Mouse (Mus musculus) right cerebral cortex, postnatal 4 days (tissue): ENCODE measurements at regions not wholly inside any gene's neighbourhood (a gene's known extent, or its start where the extent isn't known, plus 50 kb on each side); places are given as distances from the start of the nearest gene placed in this dataset.

ENCODE experiments used
- DNase-seq: peaks from one replicate; pipeline ENCODE4 v3.0.0-alpha.2; 2022

- DNase-seq = no peak
These were observed 94.8 kb downstream of the Rbm46 start for GRCm38 (mm10) chr3:82781464-82781863.

- DNase-seq = no peak
These were observed 105.6 kb downstream of the Rbm46 start for GRCm38 (mm10) chr3:82770512-82771270.

GRCm38 (mm10) chr3:82767484-82767883 lies 108.8 kb downstream of the Rbm46 start:
- DNase-seq = no peak

GRCm38 (mm10) chr3:82759946-82760345 lies 116.3 kb downstream of the Rbm46 start:
- DNase-seq = no peak

GRCm38 (mm10) chr3:82758967-82759366 lies 117.3 kb downstream of the Rbm46 start:
- DNase-seq = no peak

- DNase-seq = peak; percentile 59
These were observed 150.7 kb downstream of the Rbm46 start for GRCm38 (mm10) chr3:82725546-82725945.

GRCm38 (mm10) chr3:82707628-82708027 lies 159.7 kb upstream of the Npy2r start:
- DNase-seq = no peak

GRCm38 (mm10) chr3:82692131-82692530 lies 144.2 kb upstream of the Npy2r start:
- DNase-seq = no peak

GRCm38 (mm10) chr3:82656159-82656874 lies 108.4 kb upstream of the Npy2r start:
- DNase-seq = no peak

GRCm38 (mm10) chr3:82652346-82652745 lies 104.5 kb upstream of the Npy2r start:
- peak; percentile 4 for DNase-seq

GRCm38 (mm10) chr3:82640052-82640451 lies 92.2 kb upstream of the Npy2r start:
- no peak for DNase-seq

- DNase-seq = no peak
These were observed 88.8 kb upstream of the Npy2r start for GRCm38 (mm10) chr3:82636666-82637065.

- DNase-seq = no peak
These were observed 72.6 kb upstream of the Npy2r start for GRCm38 (mm10) chr3:82620418-82621003.

GRCm38 (mm10) chr3:82619371-82619770 lies 71.5 kb upstream of the Npy2r start:
- DNase-seq = no peak

GRCm38 (mm10) chr3:82601880-82602279 lies 54.0 kb upstream of the Npy2r start:
- DNase-seq = no peak

- peak; percentile 10 for DNase-seq
These were observed 50.8 kb upstream of the Npy2r start for GRCm38 (mm10) chr3:82598656-82599055.
